Mouse (Mus musculus) heart, embryonic 15.5 days (tissue): Measurements from ENCODE around the gene Gucy1b1. TPM values are rescaled to one million over a fixed set of nuclear protein-coding genes. Genes with fewer than 3 reads are reported as not detected.

ENCODE experiments used
- ATAC-seq: fragments of 200-750 bp; cut with Nextera tagmentation; replicated peaks from 2 replicates; pipeline ENCODE4 v1.8.0; 2017; ENCODE audit warnings: low read depth, moderate TSS enrichment; ENCODE audit not compliant: insufficient number of reproducible peaks, insufficient read depth, low FRiP score
- H3K27ac ChIP-seq: fragments of 300-500 bp; sonication (generic); 2 replicates; pipeline ENCODE4 v1.5.1; 2015; ENCODE audit warnings: mild to moderate bottlenecking, inconsistent platforms
- H3K27me3 ChIP-seq: fragments of 300-500 bp; sonication (generic); 2 replicates; pipeline ENCODE4 v1.6.1; 2015; ENCODE audit warnings: inconsistent platforms
- H3K36me3 ChIP-seq: fragments of 300-500 bp; sonication (generic); 2 replicates; pipeline ENCODE4 v1.6.1; 2015; ENCODE audit warnings: mild to moderate bottlenecking, inconsistent platforms
- H3K4me1 ChIP-seq: fragments of 300-500 bp; sonication (generic); replicated peaks from 2 replicates; pipeline ENCODE4 v1.6.1; 2015; ENCODE audit warnings: inconsistent platforms
- H3K4me2 ChIP-seq: fragments of 300-500 bp; sonication (generic); 2 replicates; pipeline ENCODE4 v1.6.1; 2015; ENCODE audit warnings: inconsistent platforms, mild to moderate bottlenecking, moderate library complexity
- H3K4me3 ChIP-seq: fragments of 300-500 bp; sonication (generic); 2 replicates; pipeline ENCODE4 v1.5.1; 2015; ENCODE audit warnings: mild to moderate bottlenecking, inconsistent platforms
- H3K9ac ChIP-seq: fragments of 300-500 bp; sonication (generic); 2 replicates; pipeline ENCODE4 v1.6.1; 2015; ENCODE audit warnings: mild to moderate bottlenecking, inconsistent platforms
- H3K9me3 ChIP-seq: fragments of 300-500 bp; sonication (generic); replicated peaks from 2 replicates; pipeline ENCODE4 v1.6.1; 2016; ENCODE audit warnings: inconsistent platforms
- WGBS: fragments of 180-500 bp; shearing (Covaris S2); methylation state at CpG from one replicate; pipeline ENCODE4 v1.1.7; 2015; ENCODE audit warnings: mixed read lengths; 5-methylcytosine and 5-hydroxymethylcytosine counted together
- microRNA-seq: library from miRNA; unstranded; fragments of <30 nt; microRNA quantifications from one replicate; pipeline ENCODE4, GENCODE M21; 2016
- polyA plus RNA-seq: library from polyadenylated mRNA; unstranded; fragments of >200 nt; fragmentation: Nextera tagmentation; extraction: Ambion mirVana; gene quantifications from 2 replicates; pipeline ENCODE4 v1.2.1, GENCODE M21; 2015

Gene Gucy1b1
- polyA plus RNA-seq, 1 experiment from 2014 or later, result 46.2 TPM

GRCm38 (mm10) chr3:81987628-81988027 is 86.9 kb downstream of the Gucy1b1 start:
- no peak overlapping the region for H3K4me2 ChIP-seq
- no peak for ATAC-seq
- H3K4me1 ChIP-seq, result peaks cover 10% of the 10 kb centered on the region
- H3K27ac ChIP-seq, result no peak overlapping the region
- WGBS, result 94% methylated on average over 3 of the region's 3 CpGs
- H3K9me3 ChIP-seq, result no peaks in the 10 kb centered on the region
- no peak overlapping the region for H3K9ac ChIP-seq
- no peaks in the 10 kb centered on the region for H3K36me3 ChIP-seq
- no peak overlapping the region for H3K4me3 ChIP-seq
- no peaks in the 10 kb centered on the region for H3K27me3 ChIP-seq

GRCm38 (mm10) chr3:81986103-81986502 is 88.4 kb downstream of the Gucy1b1 start:
- Histone ChIP-seq H3K27me3 (no peaks in the 10 kb centered on the region), H3K36me3 (no peaks in the 10 kb centered on the region), H3K4me2 (no peak overlapping the region), H3K4me1 (peaks cover 10% of the 10 kb centered on the region), H3K27ac (no peak overlapping the region), H3K9me3 (no peaks in the 10 kb centered on the region), H3K4me3 (no peak overlapping the region), H3K9ac (no peak overlapping the region)
- ATAC-seq, result no peak
- WGBS, result 90% methylated on average over 2 of the region's 2 CpGs

- peaks cover 8% of the 10 kb centered on the region for H3K4me1 ChIP-seq
- 37% methylated on average over 1 of the region's 1 CpGs for WGBS
- ATAC-seq, result no peak
- no peaks in the 10 kb centered on the region for H3K27me3 ChIP-seq
- H3K36me3 ChIP-seq, result no peaks in the 10 kb centered on the region
- no peak overlapping the region for H3K27ac ChIP-seq
- H3K4me3 ChIP-seq, result no peak overlapping the region
- no peak overlapping the region for H3K9ac ChIP-seq
- no peak overlapping the region for H3K4me2 ChIP-seq
- H3K9me3 ChIP-seq, result no peaks in the 10 kb centered on the region
Measured at GRCm38 (mm10) chr3:81985100-81985499, 89.4 kb downstream of the Gucy1b1 start.

GRCm38 (mm10) chr3:81983120-81983895 is 91.2 kb downstream of the Gucy1b1 start:
- Histone ChIP-seq H3K36me3 (no peaks in the 10 kb centered on the region), H3K4me2 (no peak overlapping the region), H3K4me3 (no peak overlapping the region), H3K27me3 (no peaks in the 10 kb centered on the region), H3K27ac (no peak overlapping the region), H3K9ac (no peak overlapping the region), H3K4me1 (no peaks in the 10 kb centered on the region), H3K9me3 (no peaks in the 10 kb centered on the region)
- no peak for ATAC-seq
- WGBS, result 69% methylated on average over 8 of the region's 8 CpGs

Small RNA genes lying within 50 kb of the gene (microRNA-seq; reads per million reads assigned to microRNA genes)
- 0.63 reads per million for gene Mir7010

Other genes with a start within 250 kb of the Gucy1b1 start
- 18.5 and 21.8 TPM in 2 replicates for gene Ctso, start 142.1 kb downstream of the Gucy1b1 start, polyA plus RNA-seq
- 0.33 and 0.55 TPM in 2 replicates for gene Tdo2, start 98.5 kb downstream of the Gucy1b1 start, polyA plus RNA-seq
- gene Asic5, start 92.4 kb downstream of the Gucy1b1 start, polyA plus RNA-seq, result not detected in 2 replicates
- 39.1 and 46.6 TPM in 2 replicates for gene Gucy1a1, start 71.1 kb upstream of the Gucy1b1 start, polyA plus RNA-seq